ENCODE assay signal across 13 mouse cellular contexts in the genomic region with DNA sequence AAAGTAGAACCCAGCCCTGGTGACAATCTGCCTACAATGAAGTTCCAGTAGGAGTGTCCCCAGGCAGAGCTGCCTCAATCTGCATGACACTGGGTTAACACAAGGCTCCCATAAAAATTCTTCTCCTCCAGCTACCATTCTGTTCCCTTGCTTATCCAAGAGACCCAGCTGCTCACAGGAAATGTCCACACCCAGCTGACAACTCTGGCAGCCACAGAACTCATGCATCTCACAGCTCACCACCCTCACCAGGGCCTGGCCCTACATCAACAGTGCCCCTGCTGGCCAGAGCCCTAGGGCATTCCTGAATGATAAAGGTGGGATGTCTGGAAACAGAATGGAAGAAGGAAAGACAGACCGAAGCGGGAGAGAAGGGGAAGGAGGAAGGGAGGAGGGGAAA.
DNase-seq lines count a peak whose midpoint lies in the region; ATAC-seq and TF ChIP-seq lines count a peak whose summit lies in the region.
"Had no signal": no experiment of that assay in that cellular context is flagged by ENCODE, and none has a peak within 500 bp of the region (broad histone marks: within the 10 kb centered on the region; RNA-seq: fewer than 3 reads in every experiment).

No protein-coding gene starts in this region.

- H3K9ac ChIP-seq in intestine, postnatal 0 days (ENCODE audit: low read depth, low read length): no peak overlapping the region
- H3K9ac ChIP-seq in intestine, embryonic 16.5 days (ENCODE audit: low read depth, low read length): no peak overlapping the region
- H3K9ac ChIP-seq in ES-E14 (ENCODE audit: insufficient read depth, low read depth, low read length, poor library complexity, severe bottlenecking): no peak overlapping the region
- no peak overlapping the region for H3K9ac ChIP-seq in liver, postnatal 0 days (replicated peaks)
- H3K9ac ChIP-seq: embryonic facial prominence, embryonic 12.5 days; neural tube, embryonic 13.5 days had no signal

- no peak for TF ChIP-seq EP300 in liver, postnatal 0 days (IDR thresholded peaks at IDR 0.05; ENCODE audit: low read depth)

- TF ChIP-seq CTCF in intestine, postnatal 0 days (IDR thresholded peaks at IDR 0.05; ENCODE audit: low read depth): peak; percentile 39
- peak; percentile 38 for TF ChIP-seq CTCF in liver, postnatal 0 days (IDR thresholded peaks at IDR 0.05; ENCODE audit: low read depth)

- ATAC-seq in intestine, postnatal 0 days: no peak
- ATAC-seq in intestine, embryonic 16.5 days: no peak
- ATAC-seq in erythroblast, adult 5-6 weeks (replicated peaks; ENCODE audit: low FRiP score, poor library complexity, severe bottlenecking): peak; percentile 92
- peak; percentile 56 for ATAC-seq in liver, postnatal 0 days
- ATAC-seq in granulocyte monocyte progenitor cell, adult 5-6 weeks (replicated peaks; ENCODE audit: poor library complexity, severe bottlenecking): no peak
- ATAC-seq: midbrain, embryonic 16.5 days had no signal

- peaks cover 89% of the 10 kb centered on the region for H3K36me3 ChIP-seq in intestine, postnatal 0 days (ENCODE audit: control insufficient read depth, insufficient read depth)
- peaks cover 27% of the 10 kb centered on the region for H3K36me3 ChIP-seq in intestine, embryonic 16.5 days (ENCODE audit: control insufficient read depth, insufficient read depth, low read length)
- H3K36me3 ChIP-seq in ES-E14 (ENCODE audit: control insufficient read depth, insufficient read depth, low read length, poor library complexity, severe bottlenecking): peaks cover 27% of the 10 kb centered on the region
- 0 out of 2 replicates have a peak, but pooled peaks cover 3% of the 10 kb centered on the region for H3K36me3 ChIP-seq in liver, postnatal 0 days (replicated peaks; ENCODE audit: insufficient read depth, low read length)

- no peak overlapping the region for H3K27ac ChIP-seq in intestine, postnatal 0 days (ENCODE audit: low read depth, low read length)
- no peak overlapping the region for H3K27ac ChIP-seq in intestine, embryonic 16.5 days (ENCODE audit: low read length)
- H3K27ac ChIP-seq in ES-E14 (ENCODE audit: insufficient read depth, low read depth, low read length, poor library complexity, severe bottlenecking): peak overlapping the region; percentile 27; the same call in 1 of the 2 replicates
- H3K27ac ChIP-seq in liver, postnatal 0 days (ENCODE audit: low read depth): no peak overlapping the region
- H3K27ac ChIP-seq: embryonic facial prominence, embryonic 12.5 days; neural tube, embryonic 13.5 days had no signal

- H3K4me2 ChIP-seq in intestine, postnatal 0 days (replicated peaks; ENCODE audit: low read depth): no peak overlapping the region
- no peak overlapping the region for H3K4me2 ChIP-seq in intestine, embryonic 16.5 days (ENCODE audit: low read depth, low read length)
- no peak overlapping the region for H3K4me2 ChIP-seq in liver, postnatal 0 days (ENCODE audit: low read depth, low read length)
- H3K4me2 ChIP-seq: embryonic facial prominence, embryonic 12.5 days; neural tube, embryonic 13.5 days had no signal

- H3K4me3 ChIP-seq in intestine, postnatal 0 days (ENCODE audit: low read depth, low read length): no peak overlapping the region
- no peak overlapping the region for H3K4me3 ChIP-seq in intestine, embryonic 16.5 days (ENCODE audit: low read length)
- no peak overlapping the region for H3K4me3 ChIP-seq in ES-E14 (ENCODE audit: insufficient read depth in 1 of 2, low read depth in 1 of 2, low read length in 2 of 2, poor library complexity in 1 of 2, severe bottlenecking in 1 of 2)
- no peak overlapping the region for H3K4me3 ChIP-seq in liver, postnatal 0 days (ENCODE audit: low read depth, low read length)
- H3K4me3 ChIP-seq: embryonic facial prominence, embryonic 12.5 days; neural tube, embryonic 13.5 days had no signal

- no peaks in the 10 kb centered on the region for H3K27me3 ChIP-seq in intestine, postnatal 0 days (replicated peaks; ENCODE audit: control insufficient read depth, insufficient read depth, low read length)
- H3K27me3 ChIP-seq in intestine, embryonic 16.5 days (replicated peaks; ENCODE audit: control insufficient read depth, insufficient read depth, low read length): no peaks in the 10 kb centered on the region
- H3K27me3 ChIP-seq in liver, postnatal 0 days (ENCODE audit: insufficient read depth, low read length): no peaks in the 10 kb centered on the region
- H3K27me3 ChIP-seq: embryonic facial prominence, embryonic 12.5 days; neural tube, embryonic 13.5 days had no signal

- no peaks in the 10 kb centered on the region for H3K4me1 ChIP-seq in intestine, postnatal 0 days (replicated peaks; ENCODE audit: control insufficient read depth, insufficient read depth, low read length)
- H3K4me1 ChIP-seq in intestine, embryonic 16.5 days (ENCODE audit: control insufficient read depth, insufficient read depth, low read length): no peaks in the 10 kb centered on the region
- H3K4me1 ChIP-seq in ES-E14 (ENCODE audit: control insufficient read depth in 2 of 2, insufficient read depth in 2 of 2, low read length in 2 of 2, poor library complexity in 1 of 2): peaks cover 12 to 22% of the 10 kb centered on the region in 2 experiments
- no peaks in the 10 kb centered on the region for H3K4me1 ChIP-seq in liver, postnatal 0 days (ENCODE audit: insufficient read depth)
- H3K4me1 ChIP-seq: embryonic facial prominence, embryonic 12.5 days had no signal

- peak; percentile 40 for DNase-seq in ES-E14 (ENCODE audit: low read depth, low spot score)
- DNase-seq in liver, postnatal 0 days: no peak
- no peak for DNase-seq in yolk sac, embryonic 10.5 days (ENCODE audit: low spot score)
- DNase-seq: kidney, postnatal 10 days; layer of hippocampus, adult 9-11 months; thymus, adult 18-20 months had no signal

- WGBS in intestine, postnatal 0 days: 82% methylated on average over 2 of the region's 2 CpGs
- WGBS in intestine, embryonic 16.5 days: 76% methylated on average over 2 of the region's 2 CpGs
- WGBS in liver, postnatal 0 days (ENCODE audit: insufficient replicate concordance): 88% methylated on average over 2 of the region's 2 CpGs

- H3K9me3 ChIP-seq in intestine, postnatal 0 days (ENCODE audit: control insufficient read depth): no peaks in the 10 kb centered on the region
- H3K9me3 ChIP-seq in intestine, embryonic 16.5 days (ENCODE audit: control insufficient read depth, low read length): no peaks in the 10 kb centered on the region
- no peaks in the 10 kb centered on the region for H3K9me3 ChIP-seq in ES-E14 (ENCODE audit: control insufficient read depth, insufficient read depth, low read depth, low read length)
- H3K9me3 ChIP-seq in liver, postnatal 0 days (ENCODE audit: low read length): no peaks in the 10 kb centered on the region
- H3K9me3 ChIP-seq: embryonic facial prominence, embryonic 12.5 days; neural tube, embryonic 13.5 days had no signal

- in situ Hi-C loops in ES-E14 (cut with MboI; ENCODE audit: low sequenced_read_pairs in 2 of 2, unreplicated experiment in 2 of 2): no loop called here

TF ChIP-seq in ES-E14, 5 proteins besides CTCF, POLR2A, EP300 and RAD21:
- TF ChIP-seq MAFK (IDR thresholded peaks at IDR 0.05; ENCODE audit: insufficient read depth, low read depth, low read length) (no peak), CHD2 (IDR thresholded peaks at IDR 0.05; ENCODE audit: low read depth, low read length) (no peak), HCFC1 (IDR thresholded peaks at IDR 0.05; ENCODE audit: borderline replicate concordance, insufficient read depth, low read length) (no peak), ZC3H11A (IDR thresholded peaks at IDR 0.05; ENCODE audit: borderline replicate concordance, low read depth, low read length) (no peak), ZNF384 (IDR thresholded peaks at IDR 0.05; ENCODE audit: low read depth, low read length) (no peak)

Comparison
In these comparisons a context has a peak if more than half of its experiments do, and no peak if none do; other contexts are left out.
1. ATAC-seq: peak in erythroblast, adult 5-6 weeks (single experiment) and liver, postnatal 0 days (single experiment); none in intestine, postnatal 0 days (single experiment), intestine, embryonic 16.5 days (single experiment) and granulocyte monocyte progenitor cell, adult 5-6 weeks (single experiment).